Mouse (Mus musculus) E14TG2a.4 (cell line): ENCODE measurements around the gene Aldh1l2.

Source experiments
- CTCF ChIP-seq: conservative IDR thresholded peaks from 2 replicates; pipeline ENCODE4 v1.5.1; 2014; ENCODE audit warnings: low read length
- NANOG ChIP-seq: IDR thresholded peaks from 2 replicates; pipeline ENCODE4 v1.6.1; 2014; ENCODE audit warnings: borderline replicate concordance, low read length, mixed read lengths
- POU5F1 ChIP-seq: IDR thresholded peaks from 2 replicates; pipeline ENCODE4 v1.6.1; 2014; ENCODE audit warnings: low read length, borderline replicate concordance

- TF ChIP-seq CTCF (no peak), POU5F1 (no peak), NANOG (no peak)
Measured at GRCm38 (mm10) chr10:83475226-83475625, 58.7 kb downstream of the Aldh1l2 start.
